Mouse (Mus musculus) liver, embryonic 11.5 days (tissue): ENCODE measurements around the gene Ubqln4. TPM values are rescaled to one million over a fixed set of nuclear protein-coding genes. Genes with fewer than 3 reads are reported as not detected.
A peak's percentile ranks its signal among the peaks of the same experiment; 100 is the strongest.

Experiments used
- ATAC-seq: fragments of 200-750 bp; cut with Nextera tagmentation; replicated peaks from 2 replicates; pipeline ENCODE4 v1.8.0; 2017; ENCODE audit warnings: moderate number of reproducible peaks, mild to moderate bottlenecking, moderate TSS enrichment, moderate library complexity; ENCODE audit not compliant: low FRiP score
- DNase-seq: peaks from one replicate; pipeline ENCODE4 v3.0.0-alpha.2; 2017; ENCODE audit warnings: low spot score
- H3K27ac ChIP-seq: fragments of 300-500 bp; sonication (generic); 2 replicates; pipeline ENCODE4 v1.5.1; 2014; ENCODE audit warnings: mild to moderate bottlenecking, low read depth, low read length, control low read depth
- H3K27me3 ChIP-seq: fragments of 300-500 bp; sonication (generic); replicated peaks from 2 replicates; pipeline ENCODE4 v1.6.1; 2014; ENCODE audit warnings: low read length, mixed read lengths; ENCODE audit not compliant: control insufficient read depth, insufficient read depth
- H3K36me3 ChIP-seq: fragments of 300-500 bp; sonication (generic); 2 replicates; pipeline ENCODE4 v1.6.1; 2014; ENCODE audit warnings: mild to moderate bottlenecking, low read length, moderate library complexity, mixed read lengths; ENCODE audit not compliant: control insufficient read depth, insufficient read depth
- H3K4me1 ChIP-seq: fragments of 300-500 bp; sonication (generic); replicated peaks from 2 replicates; pipeline ENCODE4 v1.6.1; 2014; ENCODE audit warnings: low read length, mixed read lengths; ENCODE audit not compliant: control insufficient read depth, insufficient read depth
- H3K4me2 ChIP-seq: fragments of 300-500 bp; sonication (generic); 2 replicates; pipeline ENCODE4 v1.6.1; 2014; ENCODE audit warnings: mild to moderate bottlenecking, control low read depth, moderate library complexity
- H3K4me3 ChIP-seq: fragments of 300-500 bp; sonication (generic); 2 replicates; pipeline ENCODE4 v1.5.1; 2014; ENCODE audit warnings: low read depth, low read length, control low read depth
- H3K9ac ChIP-seq: fragments of 300-500 bp; sonication (generic); 2 replicates; pipeline ENCODE4 v1.6.1; 2014; ENCODE audit warnings: low read depth, low read length, control low read depth
- H3K9me3 ChIP-seq: fragments of 300-500 bp; sonication (generic); 2 replicates; pipeline ENCODE4 v1.6.1; 2016; ENCODE audit warnings: low read length, inconsistent platforms, mixed read lengths; ENCODE audit not compliant: control insufficient read depth
- WGBS: fragments of 180-500 bp; shearing (Covaris S2); extraction: QIAGEN DNeasy Blood & Tissue Kit; methylation state at CpG from one replicate; pipeline ENCODE4 v1.1.7; 2014; 5-methylcytosine and 5-hydroxymethylcytosine counted together
- polyA plus RNA-seq: library from polyadenylated mRNA; unstranded; fragments of >200 nt; fragmentation: Nextera tagmentation; extraction: Ambion mirVana; gene quantifications from 2 replicates; pipeline ENCODE4 v1.2.1, GENCODE M21; 2014

Gene Ubqln4
- polyA plus RNA-seq, 1 experiment from 2014 or later = 65.8 TPM

DNA sequence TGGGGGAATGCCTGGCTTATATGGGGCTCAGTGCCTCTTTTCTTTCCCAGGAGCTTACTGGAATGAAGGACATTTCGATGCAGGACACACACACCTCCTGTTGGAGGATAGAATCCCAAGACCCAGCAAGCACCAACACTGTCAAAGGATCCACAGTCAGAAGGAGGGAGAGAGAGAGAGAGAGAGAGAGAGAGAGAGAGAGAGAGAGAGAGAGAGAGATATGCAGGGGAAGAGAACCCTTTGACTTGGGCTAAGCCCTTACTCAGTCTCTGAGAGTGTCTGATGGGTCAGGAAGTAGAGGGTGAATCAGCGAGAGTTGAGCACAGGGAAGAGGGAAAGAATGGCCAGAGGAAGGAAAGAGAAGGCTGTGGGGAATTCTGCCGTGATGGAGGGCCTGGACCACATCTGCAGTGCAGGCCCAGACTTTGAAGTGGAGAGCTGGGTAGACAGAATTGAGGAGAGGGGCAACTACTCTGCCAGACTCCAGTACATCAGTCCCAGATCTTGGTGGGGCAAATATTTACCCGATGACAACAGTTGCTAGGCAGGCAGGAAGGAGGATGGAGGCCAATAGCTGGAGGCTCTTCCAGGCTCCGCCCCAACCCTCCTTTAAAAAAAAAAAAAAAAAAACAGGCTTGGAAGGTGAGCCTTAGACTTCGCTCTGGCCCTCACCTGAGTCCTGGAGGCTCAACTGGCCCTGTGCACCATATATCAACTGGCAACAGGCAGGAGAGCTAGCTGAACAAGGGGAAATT is 41.2 kb upstream of the Ubqln4 start:
- peak overlapping the region; percentile 6; the same call in 1 of the 2 replicates for H3K4me2 ChIP-seq
- H3K27ac ChIP-seq = no peak overlapping the region
- DNase-seq = no peak
- no peaks in the 10 kb centered on the region for H3K9me3 ChIP-seq
- 48% methylated on average over 6 of the region's 6 CpGs for WGBS
- H3K4me1 ChIP-seq = peaks cover 46% of the 10 kb centered on the region
- no peak overlapping the region for H3K9ac ChIP-seq
- no peaks in the 10 kb centered on the region for H3K36me3 ChIP-seq
- no peaks in the 10 kb centered on the region for H3K27me3 ChIP-seq
- ATAC-seq = no peak
- no peak overlapping the region for H3K4me3 ChIP-seq

DNA sequence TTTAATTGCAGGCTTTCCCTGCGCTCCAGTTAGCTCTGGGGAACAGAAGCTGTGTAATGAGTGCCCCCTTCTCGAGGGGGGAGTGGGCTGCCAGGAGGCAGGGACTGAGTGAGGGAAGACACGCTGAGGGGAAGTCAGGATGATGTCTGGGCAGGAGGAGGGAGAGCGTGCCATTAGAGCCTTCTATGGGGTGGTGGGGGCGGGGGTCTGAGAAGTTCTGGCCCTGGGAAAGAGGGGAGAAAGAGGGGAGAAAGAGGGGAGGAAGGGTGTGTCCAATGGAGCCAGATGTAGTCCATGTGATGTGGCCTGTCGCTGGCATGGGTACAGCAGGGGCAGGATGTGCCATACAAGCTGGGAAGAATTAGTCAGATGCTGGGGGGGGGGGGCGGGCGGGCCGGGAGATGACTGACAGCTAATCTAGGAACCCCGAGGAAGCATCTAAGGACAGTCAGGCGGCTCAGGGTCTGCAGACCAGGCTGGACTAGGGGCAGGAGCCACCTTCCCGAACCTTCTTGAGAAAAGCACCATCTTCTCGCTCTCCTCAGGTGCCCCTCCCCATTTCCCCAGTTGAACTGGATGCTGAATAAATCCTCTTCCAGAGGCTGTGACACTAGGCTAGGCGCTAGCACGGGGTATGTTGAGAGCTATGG is 40.5 kb upstream of the Ubqln4 start:
- ATAC-seq (no peak), DNase-seq (no peak)
- Histone ChIP-seq H3K9ac (no peak overlapping the region; the same call in 1 of the 2 replicates), H3K4me2 (peak overlapping the region; percentile 6; the same call in 1 of the 2 replicates), H3K9me3 (no peaks in the 10 kb centered on the region), H3K4me3 (no peak overlapping the region), H3K27ac (no peak overlapping the region), H3K4me1 (peaks cover 46% of the 10 kb centered on the region), H3K36me3 (no peaks in the 10 kb centered on the region), H3K27me3 (no peaks in the 10 kb centered on the region)
- 38% methylated on average over 13 of the region's 15 CpGs for WGBS

DNA sequence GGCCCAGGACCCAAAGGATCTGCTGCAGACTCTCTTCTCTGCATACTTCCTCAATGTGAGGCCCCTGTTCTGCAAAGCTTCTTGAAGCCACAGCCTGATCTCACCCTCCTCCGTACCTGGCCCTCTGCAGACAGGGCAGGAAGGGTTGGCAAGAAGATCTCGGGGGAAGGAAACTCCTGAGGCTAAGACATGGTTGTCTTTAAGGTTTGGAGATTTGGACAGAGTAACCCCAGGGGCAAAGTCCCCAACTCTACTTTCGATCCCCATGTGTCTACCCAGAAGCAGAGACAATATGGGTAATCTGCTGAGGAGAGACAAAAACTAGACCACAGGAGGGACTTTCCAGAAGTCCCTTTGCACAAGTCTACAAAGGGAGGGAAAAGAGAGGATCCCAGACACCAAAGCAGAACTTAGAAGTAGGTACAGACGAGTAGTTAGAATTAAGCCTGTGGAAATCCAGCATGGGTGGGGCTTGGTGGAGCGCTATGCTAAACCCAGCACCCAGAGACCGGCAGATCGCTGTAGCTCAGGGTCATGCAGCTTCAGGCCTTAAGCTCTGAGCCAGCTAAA is 39.9 kb upstream of the Ubqln4 start:
- Histone ChIP-seq H3K4me2 (peak overlapping the region; percentile 14; the same call in 1 of the 2 replicates), H3K27ac (no peak overlapping the region), H3K9me3 (no peaks in the 10 kb centered on the region), H3K27me3 (no peaks in the 10 kb centered on the region), H3K4me3 (no peak overlapping the region), H3K36me3 (no peaks in the 10 kb centered on the region), H3K9ac (no peak overlapping the region; the same call in 1 of the 2 replicates), H3K4me1 (peaks cover 44% of the 10 kb centered on the region)
- DNase-seq = no peak
- 60% methylated on average over 7 of the region's 7 CpGs for WGBS
- no peak for ATAC-seq

DNA sequence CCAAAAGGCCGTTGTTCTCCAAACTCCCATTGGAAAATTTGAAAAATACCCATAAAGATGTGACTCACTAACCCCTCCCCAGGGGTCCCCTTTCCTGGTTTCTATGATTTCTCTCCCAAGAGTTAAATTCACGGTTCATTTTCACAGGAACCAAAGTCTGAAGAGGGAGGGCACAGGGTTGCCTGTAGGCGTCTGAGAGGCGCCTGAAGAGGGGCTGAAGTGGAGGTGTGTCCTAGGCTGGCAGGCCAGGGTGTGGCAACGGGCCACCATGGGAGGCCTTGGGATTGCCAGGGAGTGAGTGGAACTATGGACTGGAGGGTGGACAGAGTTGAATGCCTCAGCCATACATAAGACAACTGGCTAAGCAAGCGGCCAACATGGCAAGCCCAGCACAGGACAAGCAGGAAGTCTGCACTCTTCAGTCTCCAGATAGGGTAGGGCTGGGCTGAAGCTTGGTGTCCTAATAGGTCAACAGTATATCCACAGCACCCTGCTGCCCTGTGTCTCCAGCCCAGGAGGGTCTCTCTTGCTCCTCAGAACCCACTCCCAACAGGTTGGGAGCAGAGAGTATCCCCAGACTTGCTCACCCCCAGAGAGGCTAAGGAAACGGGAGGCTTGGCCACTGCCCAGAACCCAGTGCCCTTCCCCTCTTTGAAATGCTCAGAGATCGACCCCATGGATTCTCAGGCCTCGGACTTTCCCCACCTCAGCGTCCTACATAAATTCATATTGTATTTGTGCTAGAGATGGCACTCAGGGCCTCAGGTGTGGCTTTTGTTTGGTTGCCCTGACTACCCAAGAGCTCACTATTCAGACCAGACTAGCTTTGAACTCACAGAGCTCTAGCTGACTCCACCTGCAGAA is 39.1 kb upstream of the Ubqln4 start:
- Histone ChIP-seq H3K9ac (no peak overlapping the region), H3K4me3 (no peak overlapping the region), H3K4me1 (peaks cover 39% of the 10 kb centered on the region), H3K4me2 (no peak overlapping the region), H3K9me3 (no peaks in the 10 kb centered on the region), H3K36me3 (no peaks in the 10 kb centered on the region), H3K27ac (no peak overlapping the region), H3K27me3 (no peaks in the 10 kb centered on the region)
- DNase-seq = no peak
- ATAC-seq = no peak
- WGBS = 72% methylated on average over 10 of the region's 10 CpGs

DNA sequence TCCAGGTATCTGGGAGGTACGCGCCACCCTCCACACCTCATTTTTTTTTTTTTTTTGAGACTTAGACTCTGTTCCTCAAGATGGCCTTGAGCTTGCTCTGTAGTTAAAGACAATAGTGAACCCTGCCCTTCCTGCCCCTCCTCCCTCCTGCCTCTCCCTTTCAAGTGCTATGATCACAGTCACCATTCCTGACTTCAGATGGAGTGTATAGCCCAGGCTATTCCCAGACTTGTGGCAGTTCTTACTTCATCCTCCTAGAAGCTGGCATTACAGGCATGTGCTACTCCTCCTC is 38.5 kb upstream of the Ubqln4 start:
- H3K4me3 ChIP-seq = no peak overlapping the region
- no peak overlapping the region for H3K9ac ChIP-seq
- H3K27me3 ChIP-seq = no peaks in the 10 kb centered on the region
- no peak for DNase-seq
- H3K36me3 ChIP-seq = no peaks in the 10 kb centered on the region
- no peak overlapping the region for H3K4me2 ChIP-seq
- H3K27ac ChIP-seq = no peak overlapping the region
- H3K4me1 ChIP-seq = peaks cover 38% of the 10 kb centered on the region
- H3K9me3 ChIP-seq = no peaks in the 10 kb centered on the region
- no peak for ATAC-seq
- 97% methylated on average over 2 of the region's 2 CpGs for WGBS

DNA sequence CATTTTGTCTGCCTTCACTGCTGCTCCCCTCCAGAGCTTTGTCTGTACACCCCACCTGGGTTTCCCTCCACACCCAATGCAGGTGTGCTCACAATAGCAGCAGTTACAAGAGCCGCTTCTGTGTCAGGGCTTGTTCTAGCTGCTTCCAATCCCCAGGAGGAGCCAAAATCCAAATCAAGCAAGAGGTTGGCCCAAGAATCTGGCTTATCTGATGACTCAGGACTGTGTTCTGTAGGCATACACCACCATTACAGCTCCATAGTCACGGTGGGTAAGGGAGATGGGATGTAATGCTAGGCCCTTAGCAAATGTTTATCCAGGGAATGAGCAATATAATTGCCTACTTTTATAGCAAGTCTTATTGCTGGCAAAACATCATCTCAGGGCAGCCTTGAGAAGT is 37.2 kb upstream of the Ubqln4 start:
- no peak overlapping the region for H3K4me2 ChIP-seq
- H3K9ac ChIP-seq = no peak overlapping the region
- no peak for ATAC-seq
- no peaks in the 10 kb centered on the region for H3K9me3 ChIP-seq
- peaks cover 28% of the 10 kb centered on the region for H3K4me1 ChIP-seq
- no peaks in the 10 kb centered on the region for H3K36me3 ChIP-seq
- H3K27me3 ChIP-seq = no peaks in the 10 kb centered on the region
- 77% methylated on average over 2 of the region's 2 CpGs for WGBS
- no peak overlapping the region for H3K4me3 ChIP-seq
- no peak for DNase-seq
- no peak overlapping the region for H3K27ac ChIP-seq

DNA sequence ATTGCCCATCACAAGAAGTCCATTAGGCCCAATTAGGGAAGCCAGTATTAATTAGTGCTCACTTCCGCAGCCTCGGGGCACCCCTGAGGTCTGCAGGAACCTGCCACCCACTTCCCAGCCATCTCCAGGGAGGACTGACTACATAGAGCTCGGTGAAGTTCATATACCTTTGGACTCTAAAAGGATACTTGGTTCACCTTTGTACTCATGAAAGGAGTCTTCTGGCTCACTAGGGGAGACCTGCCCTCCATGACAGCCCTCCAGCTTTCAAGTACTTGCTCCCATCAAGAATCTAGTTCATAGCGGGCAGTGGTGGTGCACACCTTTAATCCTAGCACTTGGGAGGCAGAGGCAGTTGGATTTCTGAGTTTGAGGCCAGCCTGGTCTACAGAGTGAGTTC is 35.1 kb upstream of the Ubqln4 start:
- H3K27ac ChIP-seq = no peak overlapping the region
- H3K9ac ChIP-seq = no peak overlapping the region
- 86% methylated on average over 4 of the region's 4 CpGs for WGBS
- H3K9me3 ChIP-seq = no peaks in the 10 kb centered on the region
- ATAC-seq = no peak
- no peak overlapping the region for H3K4me2 ChIP-seq
- no peak overlapping the region for H3K4me3 ChIP-seq
- H3K36me3 ChIP-seq = no peaks in the 10 kb centered on the region
- H3K27me3 ChIP-seq = no peaks in the 10 kb centered on the region
- no peak for DNase-seq
- peaks cover 11% of the 10 kb centered on the region for H3K4me1 ChIP-seq

DNA sequence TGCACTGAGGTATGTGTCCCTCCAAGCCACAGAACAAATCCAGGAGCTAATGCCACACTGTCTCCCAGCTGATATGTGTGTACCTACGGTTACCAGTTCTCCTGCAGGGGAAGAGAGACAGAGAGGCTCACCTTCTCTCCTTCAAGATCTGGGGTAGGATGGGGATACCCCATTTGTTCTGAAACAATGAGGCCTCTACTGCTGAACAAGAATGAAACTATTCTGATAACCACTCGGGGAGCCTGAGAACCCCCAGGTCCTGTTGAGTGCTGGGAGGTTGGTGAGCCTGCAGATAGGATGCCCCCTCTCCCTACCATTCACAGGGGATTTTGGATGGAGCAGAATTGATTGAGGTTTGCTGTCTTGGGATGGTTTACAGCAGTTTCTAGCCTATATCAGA is 33.5 kb upstream of the Ubqln4 start:
- Histone ChIP-seq H3K9me3 (no peaks in the 10 kb centered on the region), H3K27ac (no peak overlapping the region)
- 86% methylated on average over 2 of the region's 2 CpGs for WGBS

More for the DNA sequence above, 33.5 kb upstream of the Ubqln4 start:
- H3K4me2 ChIP-seq = no peak overlapping the region
- H3K36me3 ChIP-seq = peaks cover 6% of the 10 kb centered on the region; the same call in 1 of the 2 replicates
- ATAC-seq (no peak), DNase-seq (no peak)
- no peaks in the 10 kb centered on the region for H3K27me3 ChIP-seq
- H3K4me1 ChIP-seq = no peaks in the 10 kb centered on the region
- no peak overlapping the region for H3K4me3 ChIP-seq
- H3K9ac ChIP-seq = no peak overlapping the region
